Mouse (Mus musculus): Measurements from ENCODE around the gene Adgrl3. TPM values are rescaled to one million over a fixed set of nuclear protein-coding genes. Genes with fewer than 3 reads are reported as not detected.
"Not testable (repeated sequence)": the region's sequence is repeated elsewhere in the genome, so short reads cannot be mapped to it uniquely, and the experiment has no call there.

The Adgrl3 gene
- polyA plus RNA-seq, 1 experiment from 2014 or later = 38.2 TPM

DNA sequence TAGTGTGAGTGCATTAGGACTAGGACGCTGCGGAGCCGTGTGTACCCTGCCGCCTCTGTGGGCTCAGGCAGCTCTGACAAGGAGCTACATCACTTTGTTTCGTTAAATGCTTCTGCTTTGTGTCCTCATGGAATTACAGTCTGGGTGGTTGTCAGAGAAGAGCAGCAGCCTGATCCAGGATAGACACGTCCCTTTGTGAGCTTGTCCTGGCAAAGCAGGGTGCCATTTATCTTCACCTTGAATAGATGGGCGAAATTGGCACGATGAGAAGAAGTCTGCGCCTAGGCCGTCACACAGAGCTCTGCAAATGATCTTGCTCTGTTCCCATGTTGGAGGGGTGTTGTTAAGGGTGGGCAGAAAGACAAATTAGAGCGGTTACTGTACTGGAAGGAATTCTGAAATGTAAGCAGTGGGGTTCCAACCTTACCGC lies 504.6 kb downstream of the Adgrl3 start:
- no peaks in the 10 kb centered on the region for H3K9me3 ChIP-seq
- no peaks in the 10 kb centered on the region for H3K36me3 ChIP-seq
- peaks cover 3% of the 10 kb centered on the region; the same call in 1 of the 2 replicates for H3K4me1 ChIP-seq
- H3K4me3 ChIP-seq = no peak overlapping the region
- H3K4me2 ChIP-seq = no peak overlapping the region
- H3K27ac ChIP-seq = no peak overlapping the region
- no peaks in the 10 kb centered on the region for H3K27me3 ChIP-seq
- 93% methylated on average over 12 of the region's 12 CpGs for WGBS
- ATAC-seq (ENCODE audit: insufficient number of reproducible peaks, insufficient read depth, low FRiP score, low TSS enrichment, low read depth) = no peak
- H3K9ac ChIP-seq = no peak overlapping the region

DNA sequence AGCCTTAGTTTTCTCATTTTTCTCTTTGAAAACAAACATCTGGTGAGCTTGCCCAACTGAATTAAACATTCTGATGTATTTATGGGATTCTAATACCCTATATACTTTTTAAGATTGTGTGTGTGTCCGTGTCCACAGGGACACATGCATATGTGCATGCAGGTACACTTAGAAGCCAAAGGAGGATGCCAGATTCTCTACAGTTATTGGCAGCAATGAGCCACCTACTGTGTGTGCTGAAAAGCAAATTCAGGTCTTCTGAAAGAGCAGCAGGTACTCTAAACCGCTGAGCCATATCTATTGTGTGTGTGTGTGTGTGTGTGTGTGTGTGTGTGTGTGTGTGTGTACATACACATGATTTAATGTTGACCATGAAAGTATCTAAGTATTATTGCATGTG lies 505.4 kb downstream of the Adgrl3 start:
- no peak overlapping the region for H3K9ac ChIP-seq
- H3K4me2 ChIP-seq = no peak overlapping the region
- H3K4me1 ChIP-seq = no peaks in the 10 kb centered on the region
- H3K27ac ChIP-seq = no peak overlapping the region
- no peak overlapping the region for H3K4me3 ChIP-seq
- H3K9me3 ChIP-seq = no peaks in the 10 kb centered on the region
- ATAC-seq (ENCODE audit: insufficient number of reproducible peaks, insufficient read depth, low FRiP score, low TSS enrichment, low read depth) = no peak
- WGBS = 92% methylated on average over 2 of the region's 2 CpGs
- H3K36me3 ChIP-seq = no peaks in the 10 kb centered on the region
- H3K27me3 ChIP-seq = no peaks in the 10 kb centered on the region

DNA sequence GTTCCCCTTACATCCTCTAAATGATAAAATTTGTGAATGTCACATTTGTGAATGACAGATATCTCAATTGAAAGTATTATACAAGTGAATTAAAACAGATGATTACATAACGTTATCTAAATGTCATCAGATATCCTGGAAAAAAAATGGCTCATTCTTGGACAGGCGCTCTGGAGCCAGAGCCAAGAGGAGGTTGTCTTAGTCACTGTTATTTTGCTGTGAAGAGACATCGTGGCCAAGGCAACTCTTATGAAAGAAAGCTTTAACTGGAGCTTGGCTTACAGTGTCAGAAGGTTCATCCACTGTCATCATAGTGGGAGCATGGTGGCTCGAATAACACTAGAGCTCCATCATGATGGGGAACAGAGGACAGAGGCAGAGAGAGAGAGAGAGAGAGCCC lies 511.7 kb downstream of the Adgrl3 start:
- ATAC-seq (ENCODE audit: insufficient number of reproducible peaks, insufficient read depth, low FRiP score, low TSS enrichment, low read depth) = no peak
- Histone ChIP-seq H3K4me2 (no peak overlapping the region), H3K36me3 (no peaks in the 10 kb centered on the region), H3K4me1 (no peaks in the 10 kb centered on the region), H3K27ac (no peak overlapping the region), H3K9ac (no peak overlapping the region), H3K4me3 (no peak overlapping the region), H3K27me3 (no peaks in the 10 kb centered on the region), H3K9me3 (no peaks in the 10 kb centered on the region)
- WGBS = 85% methylated on average over 4 of the region's 4 CpGs

DNA sequence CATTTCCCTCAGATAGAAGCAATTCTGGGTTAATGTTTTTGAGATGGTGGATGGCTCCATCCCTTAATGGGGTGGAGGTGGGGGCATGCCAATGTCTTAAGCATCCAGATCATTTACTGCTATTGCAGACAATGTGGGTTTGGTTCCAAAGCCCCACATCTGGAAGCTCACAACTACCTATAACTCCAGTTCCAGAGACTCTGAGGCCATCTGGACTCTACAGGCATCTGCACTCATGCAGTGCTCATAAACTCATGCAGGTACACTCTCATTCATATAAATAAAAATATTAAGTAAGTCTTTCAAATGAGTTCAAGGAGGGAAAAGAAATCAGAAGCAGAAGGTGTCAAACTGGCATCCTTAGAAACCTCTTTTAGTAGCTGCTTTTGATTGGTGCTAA lies 530.3 kb downstream of the Adgrl3 start:
- no peak for ATAC-seq (ENCODE audit: insufficient number of reproducible peaks, insufficient read depth, low FRiP score, low TSS enrichment, low read depth)
- H3K4me2 ChIP-seq = no peak overlapping the region
- no peak overlapping the region for H3K4me3 ChIP-seq
- no peaks in the 10 kb centered on the region for H3K36me3 ChIP-seq
- H3K9ac ChIP-seq = no peak overlapping the region
- H3K27ac ChIP-seq = no peak overlapping the region
- no peaks in the 10 kb centered on the region for H3K27me3 ChIP-seq
- H3K4me1 ChIP-seq = no peaks in the 10 kb centered on the region
- no peaks in the 10 kb centered on the region for H3K9me3 ChIP-seq

GRCm38 (mm10) chr5:81555149-81555548 lies 535.2 kb downstream of the Adgrl3 start:
- H3K9ac ChIP-seq; H3K27me3 ChIP-seq; H3K36me3 ChIP-seq; H3K4me1 ChIP-seq; ATAC-seq (ENCODE audit: insufficient number of reproducible peaks, insufficient read depth, low FRiP score, low TSS enrichment, low read depth); H3K9me3 ChIP-seq; H3K4me2 ChIP-seq; H3K27ac ChIP-seq; H3K4me3 ChIP-seq: not testable (repeated sequence)
- whole genome bisulfite sequencing = 77% methylated on average over 2 of the region's 2 CpGs

DNA sequence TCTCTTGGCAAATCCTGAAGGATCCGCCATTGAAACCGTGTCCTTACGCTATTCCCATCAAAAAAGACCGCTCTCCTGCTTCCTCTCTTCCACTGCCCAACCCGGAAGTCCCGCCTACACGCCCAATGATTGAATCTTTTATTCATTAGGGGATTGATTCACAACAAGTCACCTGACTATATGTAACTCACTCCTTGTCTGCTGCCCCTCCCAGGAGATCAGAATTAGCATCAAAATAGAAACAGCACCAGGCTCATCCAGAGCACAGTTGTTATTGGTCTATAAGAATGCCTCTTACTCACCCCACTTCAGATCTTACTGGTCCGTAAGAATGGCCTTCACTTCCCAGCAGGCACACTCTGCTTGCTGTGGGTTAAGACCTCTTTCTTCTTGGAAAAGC lies 536.1 kb downstream of the Adgrl3 start:
- Histone ChIP-seq H3K4me1 (no peaks in the 10 kb centered on the region), H3K4me2 (no peak overlapping the region), H3K9ac (no peak overlapping the region), H3K9me3 (no peaks in the 10 kb centered on the region), H3K27ac (no peak overlapping the region), H3K4me3 (no peak overlapping the region), H3K27me3 (no peaks in the 10 kb centered on the region), H3K36me3 (no peaks in the 10 kb centered on the region)
- WGBS = 82% methylated on average over 8 of the region's 8 CpGs
- no peak for ATAC-seq (ENCODE audit: insufficient number of reproducible peaks, insufficient read depth, low FRiP score, low TSS enrichment, low read depth)

- no peaks in the 10 kb centered on the region for H3K36me3 ChIP-seq
- H3K4me1 ChIP-seq = no peaks in the 10 kb centered on the region
- no peaks in the 10 kb centered on the region for H3K27me3 ChIP-seq
- no peaks in the 10 kb centered on the region for H3K9me3 ChIP-seq
- ATAC-seq (ENCODE audit: insufficient number of reproducible peaks, insufficient read depth, low FRiP score, low TSS enrichment, low read depth) = no peak
- 95% methylated on average over 6 of the region's 6 CpGs for WGBS
- H3K4me2 ChIP-seq = no peak overlapping the region
- no peak overlapping the region for H3K27ac ChIP-seq
- no peak overlapping the region for H3K9ac ChIP-seq
- H3K4me3 ChIP-seq = no peak overlapping the region
Observed at GRCm38 (mm10) chr5:81558965-81559364, 539.0 kb downstream of the Adgrl3 start.

DNA sequence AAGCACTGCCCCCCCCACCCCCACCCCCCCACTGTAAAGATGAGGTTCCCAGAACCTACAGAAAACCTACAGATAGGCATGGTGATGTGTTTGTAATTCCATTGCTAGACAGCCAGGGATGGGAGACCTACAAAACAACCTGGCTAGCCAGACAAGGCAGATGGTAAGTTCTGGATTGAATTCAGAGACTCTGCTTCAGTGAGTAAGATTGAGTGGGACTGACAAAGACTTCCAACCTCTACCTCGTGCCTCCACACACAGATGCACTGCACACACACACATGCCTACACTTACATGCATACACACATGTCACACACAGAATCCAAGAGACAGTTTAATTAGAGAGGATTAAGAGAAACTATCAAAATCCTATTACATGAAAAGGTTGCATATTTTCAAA lies 544.4 kb downstream of the Adgrl3 start:
- Histone ChIP-seq H3K36me3 (no peaks in the 10 kb centered on the region), H3K4me3 (no peak overlapping the region), H3K27ac (no peak overlapping the region), H3K4me2 (no peak overlapping the region), H3K9ac (no peak overlapping the region), H3K27me3 (no peaks in the 10 kb centered on the region), H3K4me1 (no peaks in the 10 kb centered on the region), H3K9me3 (no peaks in the 10 kb centered on the region)
- WGBS = 48% methylated on average over 1 of the region's 1 CpGs
- ATAC-seq (ENCODE audit: insufficient number of reproducible peaks, insufficient read depth, low FRiP score, low TSS enrichment, low read depth) = no peak

DNA sequence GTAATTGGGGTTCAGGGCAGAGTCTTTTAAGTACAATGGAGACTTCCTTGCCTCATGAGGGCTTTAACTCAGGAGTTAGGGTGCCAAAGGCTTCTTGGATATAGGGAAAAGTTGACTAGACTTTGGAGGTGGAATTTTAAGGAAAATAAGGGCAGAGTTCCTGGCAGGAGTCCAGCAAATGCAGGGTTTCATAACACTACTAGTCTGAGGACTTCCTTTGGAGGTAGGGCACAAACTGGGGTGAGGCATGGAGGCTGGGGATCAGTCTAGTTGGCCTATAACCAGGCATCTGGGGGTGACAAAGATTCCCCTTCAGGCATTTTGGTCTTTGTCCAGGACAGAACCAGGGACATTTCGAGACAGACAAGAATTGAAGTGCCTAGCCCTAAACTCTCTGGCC lies 546.6 kb downstream of the Adgrl3 start:
- Histone ChIP-seq H3K9me3 (no peaks in the 10 kb centered on the region), H3K27ac (no peak overlapping the region), H3K4me2 (no peak overlapping the region), H3K4me1 (no peaks in the 10 kb centered on the region), H3K36me3 (no peaks in the 10 kb centered on the region), H3K27me3 (no peaks in the 10 kb centered on the region), H3K9ac (no peak overlapping the region), H3K4me3 (no peak overlapping the region)
- ATAC-seq (ENCODE audit: insufficient number of reproducible peaks, insufficient read depth, low FRiP score, low TSS enrichment, low read depth) = no peak
- WGBS = 81% methylated on average over 1 of the region's 1 CpGs

GRCm38 (mm10) chr5:81568743-81569142 lies 548.8 kb downstream of the Adgrl3 start:
- H3K9me3 ChIP-seq = no peaks in the 10 kb centered on the region
- no peak overlapping the region for H3K27ac ChIP-seq
- no peaks in the 10 kb centered on the region for H3K27me3 ChIP-seq
- no peak overlapping the region for H3K9ac ChIP-seq
- no peak overlapping the region for H3K4me3 ChIP-seq
- H3K4me1 ChIP-seq = no peaks in the 10 kb centered on the region
- H3K36me3 ChIP-seq = no peaks in the 10 kb centered on the region
- no peak overlapping the region for H3K4me2 ChIP-seq
- ATAC-seq (ENCODE audit: insufficient number of reproducible peaks, insufficient read depth, low FRiP score, low TSS enrichment, low read depth) = no peak
- 84% methylated on average over 1 of the region's 1 CpGs for WGBS

GRCm38 (mm10) chr5:81582886-81583285 lies 562.9 kb downstream of the Adgrl3 start:
- Histone ChIP-seq H3K9me3 (no peaks in the 10 kb centered on the region), H3K4me1 (no peaks in the 10 kb centered on the region), H3K4me2 (no peak overlapping the region), H3K36me3 (no peaks in the 10 kb centered on the region), H3K4me3 (no peak overlapping the region), H3K27me3 (no peaks in the 10 kb centered on the region), H3K27ac (no peak overlapping the region), H3K9ac (no peak overlapping the region)
- WGBS = 87% methylated on average over 5 of the region's 5 CpGs
- ATAC-seq (ENCODE audit: insufficient number of reproducible peaks, insufficient read depth, low FRiP score, low TSS enrichment, low read depth) = no peak

DNA sequence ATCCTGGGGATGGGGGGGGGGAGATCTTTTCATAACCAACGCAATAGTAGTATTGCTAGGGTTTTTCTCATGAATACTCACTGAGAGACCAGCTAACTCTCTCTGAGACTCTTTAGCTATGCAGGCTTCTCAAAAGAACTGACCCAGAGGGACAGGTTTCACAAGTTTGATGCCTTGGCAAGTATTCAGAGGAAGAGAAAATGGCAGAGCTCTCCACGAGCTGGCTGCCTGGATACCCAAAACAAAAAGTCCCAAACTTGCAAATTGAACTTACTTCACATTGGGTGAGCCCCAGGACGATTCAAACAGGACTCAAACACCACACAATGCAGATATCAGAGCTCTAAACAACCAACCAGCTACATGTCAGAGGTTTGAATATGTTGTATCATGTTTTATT lies 563.5 kb downstream of the Adgrl3 start:
- Histone ChIP-seq H3K9me3 (no peaks in the 10 kb centered on the region), H3K36me3 (no peaks in the 10 kb centered on the region), H3K4me1 (no peaks in the 10 kb centered on the region), H3K27ac (no peak overlapping the region), H3K27me3 (no peaks in the 10 kb centered on the region), H3K4me3 (no peak overlapping the region), H3K9ac (no peak overlapping the region), H3K4me2 (no peak overlapping the region)
- WGBS = 35% methylated on average over 3 of the region's 3 CpGs
- no peak for ATAC-seq (ENCODE audit: insufficient number of reproducible peaks, insufficient read depth, low FRiP score, low TSS enrichment, low read depth)

GRCm38 (mm10) chr5:81584945-81585344 lies 565.0 kb downstream of the Adgrl3 start:
- Histone ChIP-seq H3K27ac (no peak overlapping the region), H3K27me3 (no peaks in the 10 kb centered on the region), H3K9ac (no peak overlapping the region), H3K4me1 (no peaks in the 10 kb centered on the region), H3K4me3 (no peak overlapping the region), H3K9me3 (no peaks in the 10 kb centered on the region), H3K36me3 (no peaks in the 10 kb centered on the region), H3K4me2 (no peak overlapping the region)
- 76% methylated on average over 3 of the region's 3 CpGs for WGBS
- ATAC-seq (ENCODE audit: insufficient number of reproducible peaks, insufficient read depth, low FRiP score, low TSS enrichment, low read depth) = no peak

All from embryonic facial prominence, embryonic 13.5 days (tissue).